Mouse (Mus musculus) hematopoietic stem cell, adult 5-6 weeks (primary cell): ENCODE measurements at regions not wholly inside any gene's neighbourhood (a gene's known extent, or its start where the extent isn't known, plus 50 kb on each side); places are given as distances from the start of the nearest gene placed in this dataset.

Source experiments
- ATAC-seq, 2 experiments: fragments of 125-278 bp in 1 of 2; replicated peaks in 1 of 2; 2 replicates each; pipeline ENCODE4 v1.8.0; 2016 to 2017; ENCODE audit warnings: inconsistent platforms in 2 of 2, mild to moderate bottlenecking in 2 of 2, moderate number of reproducible peaks in 2 of 2, low read depth in 1 of 2, moderate TSS enrichment in 1 of 2; ENCODE audit not compliant: low FRiP score in 2 of 2, poor library complexity in 2 of 2, severe bottlenecking in 2 of 2, insufficient read depth in 1 of 2, low TSS enrichment in 1 of 2

DNA sequence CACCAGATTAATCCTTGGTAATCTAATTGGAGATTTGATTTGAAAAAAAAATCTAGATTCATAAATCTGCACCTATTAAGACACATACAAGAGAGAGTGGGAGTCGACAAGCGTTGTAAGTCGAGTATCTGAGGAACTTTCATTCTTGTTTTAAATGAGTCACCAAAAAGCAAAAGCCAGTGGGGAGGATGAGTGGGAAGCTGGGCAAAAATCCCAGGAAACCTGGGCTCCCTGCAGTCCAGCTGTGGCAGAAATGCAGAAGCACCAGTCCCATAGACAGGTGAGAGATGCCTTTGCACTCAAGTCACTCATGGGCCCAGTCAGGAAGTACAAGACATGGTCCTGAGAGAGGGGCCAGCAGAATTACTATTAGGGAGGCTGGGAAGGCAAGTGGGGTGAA, 303.9 kb downstream of the Dcdc2c start:
- ATAC-seq = no peak

- ATAC-seq = no peak
These were observed 314.2 kb downstream of the Dcdc2c start for GRCm38 (mm10) chr12:28238016-28238415.

- ATAC-seq = no peak
These were observed 315.2 kb downstream of the Dcdc2c start for GRCm38 (mm10) chr12:28237041-28237440.

DNA sequence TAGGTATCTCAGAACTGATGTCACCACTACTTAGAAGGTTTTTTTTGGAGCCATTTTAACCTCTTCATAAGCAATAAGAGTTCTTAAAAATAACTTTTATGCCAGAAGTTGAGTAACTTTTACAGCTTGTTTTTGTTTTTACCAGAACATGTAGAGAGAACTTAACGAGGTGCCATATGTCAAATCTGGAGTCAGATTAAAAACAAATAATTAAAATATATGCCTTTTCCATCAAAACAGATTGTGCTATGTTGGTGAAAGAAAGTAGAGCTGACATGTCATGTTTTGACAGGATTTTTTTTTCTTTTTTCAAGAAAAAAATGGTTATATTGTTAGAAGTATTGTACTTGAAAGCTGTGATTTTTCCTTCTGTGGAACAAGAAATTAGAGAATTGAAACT, 349.4 kb downstream of the Dcdc2c start:
- no peak for ATAC-seq

DNA sequence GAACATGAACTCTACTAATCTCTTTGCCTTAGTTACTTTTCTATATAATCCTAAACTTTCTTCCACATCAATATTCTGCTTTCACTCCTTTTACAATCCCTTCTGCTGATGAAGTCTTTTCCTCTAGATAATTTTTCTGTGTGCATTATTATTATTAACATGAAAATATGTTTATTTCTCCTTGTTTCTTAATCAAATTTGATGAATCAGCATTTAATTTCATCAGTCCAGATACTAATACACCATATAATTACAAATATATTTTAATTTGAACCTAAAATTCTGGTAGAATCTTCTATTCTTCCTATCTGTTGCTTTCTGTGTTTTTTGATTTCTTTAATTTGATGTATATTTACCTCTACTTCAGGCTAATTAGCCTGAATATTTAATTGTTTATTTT, 365.5 kb downstream of the Dcdc2c start:
- ATAC-seq = no peak

DNA sequence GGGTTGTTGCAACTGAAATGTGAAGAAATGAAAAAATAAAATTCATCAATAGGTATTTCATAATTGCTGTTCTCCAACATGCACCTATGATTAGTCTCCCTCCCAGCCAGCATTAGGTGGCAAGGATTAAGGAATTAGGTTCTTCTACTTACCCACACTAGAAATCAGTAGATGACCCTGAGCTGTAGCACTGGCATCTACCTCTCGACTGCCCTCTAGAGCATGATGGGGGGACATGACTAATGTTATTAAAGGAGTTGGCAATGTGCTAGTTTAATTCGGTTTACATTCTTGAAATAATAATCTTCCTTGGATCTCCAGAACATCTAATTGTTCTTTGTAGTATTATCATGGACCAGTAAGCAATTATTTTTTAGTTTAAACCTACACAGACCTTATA, 370.9 kb downstream of the Dcdc2c start:
- no peak for ATAC-seq

GRCm38 (mm10) chr12:28176016-28176415, 376.2 kb downstream of the Dcdc2c start:
- no peak for ATAC-seq

GRCm38 (mm10) chr12:28174078-28174477, 378.1 kb downstream of the Dcdc2c start:
- ATAC-seq = no peak

DNA sequence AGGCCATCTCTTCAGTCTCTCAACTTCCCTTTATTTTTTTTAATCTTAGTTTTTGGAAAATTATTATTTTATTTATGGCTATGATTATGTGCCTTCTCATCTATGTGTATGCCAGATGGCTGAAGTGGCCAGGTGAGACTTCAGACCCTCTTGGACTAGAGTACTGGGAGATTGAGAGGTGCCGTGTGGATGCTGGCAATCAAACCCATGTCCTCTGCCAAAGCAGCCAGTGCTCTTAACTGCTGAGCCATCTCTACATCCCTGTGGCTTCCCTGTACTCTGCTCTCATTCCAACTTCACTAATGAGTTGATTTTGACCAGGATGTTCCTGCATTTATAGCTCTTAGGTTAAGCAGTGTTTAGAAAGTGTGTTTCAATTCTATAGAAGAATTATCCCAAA, 393.4 kb downstream of the Dcdc2c start:
- ATAC-seq = no peak

GRCm38 (mm10) chr12:28150759-28151158, 401.4 kb downstream of the Dcdc2c start:
- no peak for ATAC-seq

DNA sequence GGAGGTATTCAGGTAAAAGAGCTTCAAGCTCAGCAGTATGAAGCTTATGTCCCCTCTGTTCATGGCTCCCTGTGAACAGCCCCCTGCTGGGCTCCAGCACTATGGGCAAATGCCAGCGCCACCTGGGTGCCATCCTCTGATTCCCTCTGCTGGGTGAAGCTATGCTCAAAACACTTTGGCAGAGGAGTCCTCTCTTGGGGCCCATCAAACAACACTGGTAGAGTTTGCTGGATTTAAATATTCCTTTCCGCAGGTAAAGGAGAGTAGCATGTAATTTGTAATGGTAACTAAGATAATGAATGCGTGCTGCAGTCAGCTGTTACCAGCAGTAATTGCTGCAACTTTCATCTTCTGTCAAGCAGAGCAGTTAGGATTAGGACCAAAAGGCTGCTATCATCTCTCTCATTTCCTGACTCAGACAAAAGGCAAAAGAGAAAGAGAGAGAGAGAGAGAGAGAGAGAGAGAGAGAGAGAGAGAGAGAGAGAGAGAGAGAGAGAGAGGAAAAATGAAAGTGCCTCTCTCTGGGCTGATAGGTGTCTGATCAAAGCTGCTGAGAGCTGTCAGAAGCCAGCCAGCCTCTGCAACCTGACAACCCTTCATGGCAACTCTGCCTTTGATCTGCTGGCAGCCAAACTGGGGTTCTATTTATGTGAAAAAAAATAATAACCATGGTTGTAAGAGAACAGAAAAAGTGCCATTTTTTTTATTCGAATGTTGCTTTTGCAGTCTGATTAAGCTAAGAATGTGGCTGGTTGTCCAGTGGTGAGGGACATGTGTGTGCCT, 416.2 kb downstream of the Dcdc2c start:
- no peak for ATAC-seq

- no peak for ATAC-seq
These were observed 429.4 kb downstream of the Dcdc2c start for GRCm38 (mm10) chr12:28122766-28123165.

DNA sequence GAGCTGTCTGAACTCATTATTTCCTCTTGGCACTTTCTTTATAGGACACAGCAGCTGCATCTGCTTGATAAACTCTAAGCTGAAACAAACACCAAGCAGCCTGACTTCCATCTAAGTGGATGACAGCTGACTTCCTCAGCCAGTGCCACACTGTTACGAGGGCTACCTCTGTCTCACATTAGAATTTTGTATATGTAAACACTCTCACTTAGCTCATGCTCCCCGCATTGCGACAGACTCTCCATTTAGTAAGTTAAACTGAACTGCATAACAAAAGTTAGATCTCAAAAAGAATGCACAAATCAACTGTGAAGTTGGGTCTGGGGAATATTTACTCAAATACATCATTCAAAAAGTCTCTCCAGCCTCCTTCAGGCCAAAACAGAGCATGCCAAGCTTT, 432.1 kb downstream of the Dcdc2c start:
- ATAC-seq = no peak

GRCm38 (mm10) chr12:28090673-28091072, 461.5 kb downstream of the Dcdc2c start:
- ATAC-seq = no peak

DNA sequence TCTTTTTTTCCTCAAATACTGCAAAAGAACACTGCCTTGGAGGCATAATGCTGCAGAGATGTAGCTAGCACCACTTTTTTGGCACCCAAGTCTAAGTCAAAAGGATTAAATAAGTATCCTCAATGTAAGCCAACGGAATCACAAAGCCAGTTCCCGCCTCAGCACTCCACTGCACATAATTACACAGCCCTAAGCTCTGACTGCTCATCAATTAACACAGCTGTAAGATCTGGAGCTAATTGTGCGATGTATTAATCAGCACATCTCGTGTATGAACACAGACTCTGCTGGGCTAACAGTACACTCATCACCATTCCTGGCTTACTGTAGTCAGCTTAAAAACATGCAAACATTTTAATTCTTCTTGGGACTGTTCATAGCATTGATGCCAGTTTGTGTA, 466.7 kb downstream of the Dcdc2c start:
- ATAC-seq = no peak

- no peak for ATAC-seq
These were observed 475.6 kb downstream of the Dcdc2c start for GRCm38 (mm10) chr12:28076606-28077005.

GRCm38 (mm10) chr12:28068584-28068983, 483.6 kb downstream of the Dcdc2c start:
- no peak for ATAC-seq

DNA sequence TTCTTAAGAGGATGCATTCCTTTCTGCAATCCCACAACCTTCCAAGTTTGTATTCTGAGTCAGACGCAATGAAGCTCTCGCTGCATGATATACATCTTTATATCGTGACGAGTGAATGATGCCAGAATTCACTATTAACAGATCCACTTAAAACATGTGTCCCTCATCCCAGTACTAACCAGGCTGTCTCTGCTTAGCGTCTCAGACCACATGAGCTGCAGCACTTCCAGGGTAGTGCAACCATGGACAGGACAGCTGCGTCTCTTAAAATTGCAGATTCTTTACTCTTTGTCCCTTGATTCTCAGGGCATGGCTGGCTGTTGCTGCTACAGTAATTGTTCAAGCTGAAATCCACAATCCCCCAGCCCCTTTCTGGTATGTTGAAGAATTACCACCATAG, 491.9 kb downstream of the Dcdc2c start:
- no peak for ATAC-seq

DNA sequence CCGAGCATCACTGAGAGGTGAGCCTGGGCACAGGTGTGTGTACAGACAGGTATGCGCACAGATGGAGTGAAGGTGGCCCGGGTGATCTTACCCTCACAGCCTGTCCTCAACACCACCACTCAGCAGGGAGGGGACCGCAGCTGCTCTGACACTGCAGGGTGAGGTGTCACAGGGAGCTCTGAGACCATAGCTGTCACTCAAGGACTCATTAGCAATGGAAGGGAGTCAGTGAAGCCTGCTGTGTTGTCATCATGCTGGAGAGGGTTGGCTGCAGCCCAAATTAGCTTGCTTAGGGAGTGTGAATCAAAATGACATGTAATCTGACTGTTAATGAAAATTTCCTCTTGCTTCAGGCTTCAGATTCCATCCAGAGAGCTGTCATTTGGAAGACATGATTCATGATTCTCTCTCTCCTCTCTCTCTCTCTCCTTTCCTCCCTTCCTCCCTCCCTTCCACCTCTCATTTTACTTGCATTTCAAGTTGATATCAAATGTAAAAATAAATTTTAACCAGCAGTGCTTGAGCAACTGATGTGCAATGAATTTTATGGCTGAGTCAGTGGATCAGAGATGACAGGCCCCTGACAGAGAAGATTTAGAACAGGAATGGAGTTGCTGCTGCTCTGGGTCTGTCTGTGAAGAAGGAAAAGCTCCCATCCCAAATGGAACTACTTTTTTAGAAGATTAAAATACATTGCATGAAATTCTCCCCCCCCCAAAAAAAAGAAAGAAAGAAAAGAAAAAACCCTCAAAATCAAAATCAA, 496.5 kb downstream of the Dcdc2c start:
- ATAC-seq = no peak
